Mouse (Mus musculus) olfactory bulb, adult 2 months (tissue): ENCODE data around the gene Smg6.

Experiments
- CTCF ChIP-seq: fragments of 200-500 bp; IDR thresholded peaks from 2 replicates; pipeline ENCODE4 v1.5.1; 2012; ENCODE audit warnings: low read depth, mild to moderate bottlenecking, low read length, moderate library complexity; ENCODE audit not compliant: insufficient read depth
- POLR2A ChIP-seq: fragments of 200-500 bp; IDR thresholded peaks from 2 replicates; pipeline ENCODE4 v1.6.1; 2012; ENCODE audit warnings: mild to moderate bottlenecking, low read depth, low read length, moderate library complexity; ENCODE audit not compliant: insufficient read depth

DNA sequence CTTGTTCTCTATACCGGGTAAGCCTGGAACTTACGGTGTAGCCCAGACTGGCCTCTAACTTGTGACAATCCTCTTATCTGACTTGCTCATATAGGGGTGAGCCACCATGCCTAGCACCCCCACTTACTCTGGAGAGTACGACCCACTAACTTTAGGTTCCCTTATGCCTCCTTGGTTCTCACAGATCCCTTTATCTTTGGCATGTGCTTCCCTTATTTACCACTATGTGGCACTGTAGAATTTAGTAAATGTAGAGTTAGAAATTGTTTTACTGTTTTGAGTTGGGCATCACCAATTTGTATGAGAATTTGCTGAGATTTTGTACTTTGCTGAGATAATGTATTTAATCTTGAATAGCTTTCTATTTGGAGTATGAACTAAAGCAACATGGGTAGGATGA lies 20.7 kb downstream of the Smg6 start:
- TF ChIP-seq CTCF = no peak
- TF ChIP-seq POLR2A = no peak
